Mouse (Mus musculus): Measurements from ENCODE around the gene Cd48. TPM values are rescaled to one million over a fixed set of nuclear protein-coding genes. Genes with fewer than 3 reads are reported as not detected.
A peak's percentile ranks its signal among the peaks of the same experiment; 100 is the strongest.

Cd48 gene
- polyA plus RNA-seq, 1 experiment, result 50.3 TPM

DNA sequence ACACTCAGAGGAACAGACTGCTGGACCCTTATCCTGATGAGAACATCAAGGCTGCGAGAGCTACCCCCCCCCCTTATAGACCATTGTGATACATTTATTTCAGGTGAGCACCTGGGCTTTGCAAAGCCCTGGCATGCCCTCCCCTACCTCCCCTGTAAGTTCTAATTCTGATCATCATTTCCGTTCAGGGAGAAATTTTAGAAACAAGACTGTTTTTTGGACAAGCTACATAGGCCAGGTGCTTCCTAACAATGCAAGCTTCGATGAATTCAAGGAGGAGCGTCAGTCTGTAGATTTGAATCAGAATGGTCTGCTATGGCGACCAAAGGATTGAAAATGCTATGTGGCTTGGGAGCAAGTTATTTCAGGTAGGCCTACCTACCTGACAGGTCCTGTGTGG lies 34.1 kb upstream of the Cd48 start:
- H3K27ac ChIP-seq (ENCODE audit: insufficient read depth, low read length), result peak overlapping the region; percentile 87
- DNase-seq (ENCODE audit: low read depth in 1 of 2, low spot score in 2 of 2), result no peak
- H3K36me3 ChIP-seq (ENCODE audit: control insufficient read depth, insufficient read depth, low read length), result no peaks in the 10 kb centered on the region
- WGBS, result 35% methylated on average over 5 of the region's 5 CpGs
- no peak for TF ChIP-seq CTCF (IDR thresholded peaks at IDR 0.05; ENCODE audit: extremely low read depth, insufficient read depth, insufficient read length, insufficient replicate concordance)
- no peak for TF ChIP-seq POLR2A (IDR thresholded peaks at IDR 0.05; ENCODE audit: low read depth, low read length)
- H3K27me3 ChIP-seq (ENCODE audit: control insufficient read depth, insufficient read depth, low read length), result no peaks in the 10 kb centered on the region
- peak overlapping the region; percentile 34; the same call in 1 of the 2 replicates for H3K4me3 ChIP-seq (ENCODE audit: extremely low read depth, insufficient read depth, insufficient read length)
- H3K4me1 ChIP-seq (ENCODE audit: control insufficient read depth, insufficient read depth, insufficient read length), result peaks cover 27% of the 10 kb centered on the region; the same call in 1 of the 2 replicates

GRCm38 (mm10) chr1:171648840-171649239 lies 33.0 kb upstream of the Cd48 start:
- Histone ChIP-seq H3K27ac (ENCODE audit: insufficient read depth, low read length) (peak overlapping the region; percentile 81), H3K4me1 (ENCODE audit: control insufficient read depth, insufficient read depth, insufficient read length) (peaks cover 22% of the 10 kb centered on the region; the same call in 1 of the 2 replicates), H3K36me3 (ENCODE audit: control insufficient read depth, insufficient read depth, low read length) (no peaks in the 10 kb centered on the region), H3K4me3 (ENCODE audit: extremely low read depth, insufficient read depth, insufficient read length) (peak overlapping the region; percentile 45), H3K27me3 (ENCODE audit: control insufficient read depth, insufficient read depth, low read length) (no peaks in the 10 kb centered on the region)
- TF ChIP-seq CTCF (IDR thresholded peaks at IDR 0.05; ENCODE audit: extremely low read depth, insufficient read depth, insufficient read length, insufficient replicate concordance) (no peak), POLR2A (IDR thresholded peaks at IDR 0.05; ENCODE audit: low read depth, low read length) (no peak; the same call in 1 of the 2 replicates)
- DNase-seq (ENCODE audit: low read depth in 1 of 2, low spot score in 2 of 2), result peak in 1 of 2 experiments; percentile 57
- WGBS, result 17% methylated on average over 8 of the region's 8 CpGs

DNA sequence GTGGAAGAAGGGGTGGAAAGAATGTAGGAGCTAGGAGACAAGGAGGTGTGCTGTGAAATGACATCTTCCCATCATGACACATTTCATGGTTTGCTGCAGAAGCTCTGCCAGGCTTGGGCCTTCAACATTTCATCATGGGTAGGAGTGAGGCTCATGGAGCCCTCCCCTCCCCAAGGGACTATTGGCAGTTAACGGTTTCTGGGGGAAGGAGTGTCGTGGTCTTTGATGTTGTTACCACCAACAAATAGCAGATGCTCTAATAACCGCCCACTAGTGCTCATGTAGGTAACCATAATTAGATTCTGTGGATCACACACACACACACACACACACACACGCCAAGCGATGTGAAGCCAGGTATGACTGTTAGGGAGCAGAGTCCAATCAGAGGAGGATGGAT lies 29.1 kb upstream of the Cd48 start, which contains the start of gene Slamf7:
Gene Slamf7, minus strand, starts transcription at position 302 of the 400 bp plus-strand sequence.
- Histone ChIP-seq H3K36me3 (ENCODE audit: control insufficient read depth, insufficient read depth, low read length) (no peaks in the 10 kb centered on the region), H3K27ac (ENCODE audit: insufficient read depth, low read length) (no peak within 1 kb of the TSS), H3K4me3 (ENCODE audit: extremely low read depth, insufficient read depth, insufficient read length) (no peak within 1 kb of the TSS), H3K27me3 (ENCODE audit: control insufficient read depth, insufficient read depth, low read length) (no peaks in the 10 kb centered on the region), H3K4me1 (ENCODE audit: control insufficient read depth, insufficient read depth, insufficient read length) (peaks cover 2% of the 10 kb centered on the region; the same call in 1 of the 2 replicates)
- no peak for DNase-seq (ENCODE audit: low read depth in 1 of 2, low spot score in 2 of 2)
- TF ChIP-seq POLR2A (IDR thresholded peaks at IDR 0.05; ENCODE audit: low read depth, low read length) (no peak), CTCF (IDR thresholded peaks at IDR 0.05; ENCODE audit: extremely low read depth, insufficient read depth, insufficient read length, insufficient replicate concordance) (no peak)
- 49% methylated on average over 5 of the region's 5 CpGs for WGBS

- DNase-seq (ENCODE audit: low read depth in 1 of 2, low spot score in 2 of 2), result peak in 1 of 2 experiments; percentile 37
- Histone ChIP-seq H3K27ac (ENCODE audit: insufficient read depth, low read length) (no peak overlapping the region), H3K4me1 (ENCODE audit: control insufficient read depth, insufficient read depth, insufficient read length) (peaks cover 8% of the 10 kb centered on the region), H3K27me3 (ENCODE audit: control insufficient read depth, insufficient read depth, low read length) (no peaks in the 10 kb centered on the region), H3K36me3 (ENCODE audit: control insufficient read depth, insufficient read depth, low read length) (no peaks in the 10 kb centered on the region), H3K4me3 (ENCODE audit: extremely low read depth, insufficient read depth, insufficient read length) (no peak overlapping the region)
- 60% methylated on average over 5 of the region's 5 CpGs for WGBS
- TF ChIP-seq POLR2A (IDR thresholded peaks at IDR 0.05; ENCODE audit: low read depth, low read length) (no peak), CTCF (IDR thresholded peaks at IDR 0.05; ENCODE audit: extremely low read depth, insufficient read depth, insufficient read length, insufficient replicate concordance) (peak; percentile 32; the same call in 1 of the 2 replicates)
Observed at GRCm38 (mm10) chr1:171658561-171658991, 23.2 kb upstream of the Cd48 start.

DNA sequence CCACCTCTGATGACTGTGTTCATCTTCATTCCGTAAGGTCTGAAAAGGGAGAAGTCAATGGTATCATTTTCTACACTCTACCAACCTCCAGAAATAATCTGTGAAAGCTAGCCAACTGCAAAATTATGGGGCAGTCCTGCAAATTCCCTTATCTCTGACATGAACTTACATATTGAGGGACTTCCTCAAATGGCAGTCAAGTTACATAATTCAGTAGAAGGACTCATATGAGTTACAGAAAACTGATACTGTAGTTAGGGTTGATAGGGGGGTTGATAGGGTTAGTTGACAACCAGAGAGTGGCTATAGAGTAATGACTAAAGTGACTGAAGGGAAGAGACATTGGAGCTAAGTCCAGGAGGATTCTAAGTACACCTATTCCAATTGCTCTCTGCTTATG lies 21.4 kb upstream of the Cd48 start:
- no peak for TF ChIP-seq CTCF (IDR thresholded peaks at IDR 0.05; ENCODE audit: extremely low read depth, insufficient read depth, insufficient read length, insufficient replicate concordance)
- TF ChIP-seq POLR2A (IDR thresholded peaks at IDR 0.05; ENCODE audit: low read depth, low read length), result no peak
- DNase-seq (ENCODE audit: low read depth in 1 of 2, low spot score in 2 of 2), result no peak
- Histone ChIP-seq H3K4me1 (ENCODE audit: control insufficient read depth, insufficient read depth, insufficient read length) (peaks cover 8% of the 10 kb centered on the region), H3K4me3 (ENCODE audit: extremely low read depth, insufficient read depth, insufficient read length) (no peak overlapping the region), H3K36me3 (ENCODE audit: control insufficient read depth, insufficient read depth, low read length) (no peaks in the 10 kb centered on the region), H3K27ac (ENCODE audit: insufficient read depth, low read length) (no peak overlapping the region), H3K27me3 (ENCODE audit: control insufficient read depth, insufficient read depth, low read length) (no peaks in the 10 kb centered on the region)
- WGBS, result 44% methylated on average over 1 of the region's 1 CpGs

DNA sequence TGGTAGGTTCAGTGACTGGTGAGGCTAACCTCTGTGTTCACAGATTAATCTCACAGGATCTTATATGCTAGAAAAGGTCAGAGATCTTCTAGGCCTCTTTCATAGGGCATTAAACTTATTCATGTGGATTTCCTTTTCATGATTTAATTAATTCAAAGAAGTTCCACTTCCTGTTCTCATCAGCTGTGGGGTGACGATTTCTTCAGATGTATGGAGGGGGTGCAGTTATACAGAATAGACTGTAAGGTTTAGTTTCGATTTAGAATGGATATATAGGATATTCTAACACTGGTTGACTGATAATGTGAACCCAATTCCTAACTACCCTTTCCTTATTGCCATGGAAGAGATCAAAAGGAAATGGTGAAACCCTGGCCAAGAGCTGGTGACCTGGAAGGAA lies 20.3 kb upstream of the Cd48 start:
- no peak overlapping the region for H3K4me3 ChIP-seq (ENCODE audit: extremely low read depth, insufficient read depth, insufficient read length)
- no peak overlapping the region for H3K27ac ChIP-seq (ENCODE audit: insufficient read depth, low read length)
- H3K27me3 ChIP-seq (ENCODE audit: control insufficient read depth, insufficient read depth, low read length), result no peaks in the 10 kb centered on the region
- no peak for DNase-seq (ENCODE audit: low read depth in 1 of 2, low spot score in 2 of 2)
- H3K4me1 ChIP-seq (ENCODE audit: control insufficient read depth, insufficient read depth, insufficient read length), result peaks cover 8% of the 10 kb centered on the region
- H3K36me3 ChIP-seq (ENCODE audit: control insufficient read depth, insufficient read depth, low read length), result no peaks in the 10 kb centered on the region
- 21% methylated on average over 2 of the region's 2 CpGs for WGBS
- TF ChIP-seq CTCF (IDR thresholded peaks at IDR 0.05; ENCODE audit: extremely low read depth, insufficient read depth, insufficient read length, insufficient replicate concordance) (no peak), POLR2A (IDR thresholded peaks at IDR 0.05; ENCODE audit: low read depth, low read length) (no peak)

- H3K36me3 ChIP-seq (ENCODE audit: control insufficient read depth, insufficient read depth, low read length), result no peaks in the 10 kb centered on the region
- 91% methylated on average over 2 of the region's 2 CpGs for WGBS
- H3K27me3 ChIP-seq (ENCODE audit: control insufficient read depth, insufficient read depth, low read length), result no peaks in the 10 kb centered on the region
- no peak for TF ChIP-seq CTCF (IDR thresholded peaks at IDR 0.05; ENCODE audit: extremely low read depth, insufficient read depth, insufficient read length, insufficient replicate concordance)
- TF ChIP-seq POLR2A (IDR thresholded peaks at IDR 0.05; ENCODE audit: low read depth, low read length), result no peak
- H3K4me1 ChIP-seq (ENCODE audit: control insufficient read depth, insufficient read depth, insufficient read length), result peaks cover 8% of the 10 kb centered on the region
- no peak for DNase-seq (ENCODE audit: low read depth in 1 of 2, low spot score in 2 of 2)
- no peak overlapping the region for H3K27ac ChIP-seq (ENCODE audit: insufficient read depth, low read length)
- no peak overlapping the region for H3K4me3 ChIP-seq (ENCODE audit: extremely low read depth, insufficient read depth, insufficient read length)
Observed at GRCm38 (mm10) chr1:171663757-171664156, 18.1 kb upstream of the Cd48 start.

Data from spleen, adult 2 months (tissue).